ENCODE assay signal across 8 mouse cellular contexts in the genomic region with DNA sequence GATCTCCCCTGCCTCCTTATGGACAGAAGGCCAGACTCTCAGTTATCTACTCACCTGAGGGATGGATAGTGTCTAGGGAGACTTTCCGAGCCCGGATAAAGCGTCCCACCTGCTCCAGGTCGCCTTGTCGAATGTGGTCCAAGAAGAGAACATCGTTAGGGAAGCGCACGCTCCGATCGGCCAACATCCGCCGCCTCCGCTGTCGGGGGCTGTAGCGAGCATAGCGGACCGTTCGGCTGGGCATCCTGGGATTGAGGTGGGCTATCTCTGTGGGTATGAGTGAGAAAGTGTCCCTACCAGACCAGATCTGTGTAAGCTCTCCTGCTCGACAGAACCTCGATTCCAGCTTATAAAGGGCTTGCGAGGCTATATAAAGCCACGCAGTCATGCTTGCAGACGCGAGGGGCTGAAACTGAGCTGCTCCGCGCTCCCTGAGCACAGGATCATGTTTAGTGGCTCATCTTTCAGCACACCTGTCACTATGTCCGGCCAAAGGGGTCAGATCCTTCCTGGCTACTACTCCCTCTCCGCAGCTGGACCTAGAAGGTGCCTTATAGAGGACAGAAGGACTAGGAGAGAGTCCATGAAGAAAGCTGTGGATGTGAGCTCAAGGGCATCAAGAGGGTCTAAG. TPM values are rescaled to one million over a fixed set of nuclear protein-coding genes. Genes with fewer than 3 reads are reported as not detected.
A peak's percentile ranks its signal among the peaks of the same experiment; 100 is the strongest.
DNase-seq lines count a peak whose midpoint lies in the region; ATAC-seq and TF ChIP-seq lines count a peak whose summit lies in the region.

A gene (minus strand): TSS at position 323 of the 631 bp plus-strand sequence.

- no peak for TF ChIP-seq CTCF in C2C12 (IDR thresholded peaks at IDR 0.05; ENCODE audit: control insufficient read depth, insufficient read depth, insufficient read length)

- no peaks in the 10 kb centered on the region for H3K27me3 ChIP-seq in erythroblast, embryonic 14.5 days (ENCODE audit: control insufficient read depth)
- H3K27me3 ChIP-seq in C2C12 (ENCODE audit: control insufficient read depth, insufficient read depth, insufficient read length), result no peaks in the 10 kb centered on the region
- no peaks in the 10 kb centered on the region for H3K27me3 ChIP-seq in liver, embryonic 11.5 days (replicated peaks; ENCODE audit: control insufficient read depth, insufficient read depth, low read length)

- H3ac ChIP-seq in C2C12 (ENCODE audit: control insufficient read depth, insufficient read length, low read depth), result peak within 1 kb of the TSS; percentile 69

- 91% methylated on average over 28 of the region's 28 CpGs for WGBS in liver, embryonic 11.5 days

- no peak for ATAC-seq in erythroblast, adult 5-6 weeks (replicated peaks; ENCODE audit: low FRiP score, poor library complexity, severe bottlenecking)
- no peak for ATAC-seq in liver, embryonic 11.5 days (replicated peaks; ENCODE audit: low FRiP score)

- peak within 1 kb of the TSS; percentile 98 for H3K27ac ChIP-seq in liver, embryonic 11.5 days (ENCODE audit: low read depth, low read length)

- peak within 1 kb of the TSS; percentile 80 for H3K4me3 ChIP-seq in erythroblast, embryonic 14.5 days (replicated peaks)
- H3K4me3 ChIP-seq in C2C12 (ENCODE audit: insufficient read depth, poor library complexity, severe bottlenecking), result peak within 1 kb of the TSS; percentile 84
- peak within 1 kb of the TSS; percentile 96 for H3K4me3 ChIP-seq in liver, embryonic 11.5 days (ENCODE audit: low read depth, low read length)

- DNase-seq in gastrocnemius, adult 18-20 months (ENCODE audit: low spot score), result peak; percentile 85
- no peak for DNase-seq in liver, embryonic 11.5 days (ENCODE audit: low spot score)
- DNase-seq in frontal cortex, postnatal 36 days (ENCODE audit: low spot score in 2 of 2), result no peak
- DNase-seq in layer of hippocampus, adult 11-12 months (ENCODE audit: low spot score), result no peak
- DNase-seq in Muller cell, postnatal 12 days (ENCODE audit: inconsistent ontology term), result no peak

- peaks cover 27% of the 10 kb centered on the region for H3K79me2 ChIP-seq in C2C12 (ENCODE audit: control insufficient read depth, insufficient read depth)

- H3K79me3 ChIP-seq in C2C12 (ENCODE audit: low read depth), result peaks cover 1% of the 10 kb centered on the region

- peak within 1 kb of the TSS; percentile 97 for H3K9ac ChIP-seq in liver, embryonic 11.5 days (ENCODE audit: low read depth, low read length)

- H3K4me2 ChIP-seq in liver, embryonic 11.5 days, result peak within 1 kb of the TSS; percentile 94

- H3K4me1 ChIP-seq in erythroblast, embryonic 14.5 days (ENCODE audit: control insufficient read depth), result peaks cover 35% of the 10 kb centered on the region
- peaks cover 23% of the 10 kb centered on the region for H3K4me1 ChIP-seq in liver, embryonic 11.5 days (replicated peaks; ENCODE audit: control insufficient read depth, insufficient read depth, low read length)

- no peaks in the 10 kb centered on the region for H3K9me3 ChIP-seq in erythroblast, embryonic 14.5 days (ENCODE audit: control insufficient read depth, low read length)
- no peaks in the 10 kb centered on the region for H3K9me3 ChIP-seq in liver, embryonic 11.5 days (ENCODE audit: control insufficient read depth, low read length)

- no peaks in the 10 kb centered on the region for H3K36me3 ChIP-seq in erythroblast, embryonic 14.5 days (ENCODE audit: control insufficient read depth)
- H3K36me3 ChIP-seq in C2C12 (ENCODE audit: control insufficient read depth, insufficient read depth), result no peaks in the 10 kb centered on the region
- no peaks in the 10 kb centered on the region for H3K36me3 ChIP-seq in liver, embryonic 11.5 days (ENCODE audit: control insufficient read depth, insufficient read depth, low read length)

TF ChIP-seq in C2C12, 6 proteins besides CTCF, POLR2A, EP300 and RAD21:
- TF ChIP-seq MAX (IDR thresholded peaks at IDR 0.05), result no peak
- no peak for TF ChIP-seq CEBPB (IDR thresholded peaks at IDR 0.05; ENCODE audit: low read depth)
- TF ChIP-seq FOSL1 (IDR thresholded peaks at IDR 0.05; ENCODE audit: insufficient read depth, low read length, poor library complexity, severe bottlenecking), result no peak
TF ChIP-seq in C2C12: peak in this region for 0.

RNA-seq across cellular contexts. Expression of the gene that starts here (rescaled TPM):
- 0.05 TPM in 1 of 2 replicates, not detected in the other for polyA plus RNA-seq in erythroblast, embryonic 14.5 days (2012)
- total RNA-seq in erythroblast, adult 5-6 weeks (2015; ENCODE audit: low replicate concordance), result not detected in 2 replicates
- total RNA-seq in erythroblast, adult 5-6 weeks (2017; ENCODE audit: low replicate concordance), result not detected in 2 replicates
- polyA plus RNA-seq in C2C12 (2012; fragmentation: generic; extraction: Trizol), result 0.12 TPM
- total RNA-seq in gastrocnemius, adult 18-20 months (2021), result 100 to 1,000 TPM; 140 to 577 TPM
- not detected in 2 replicates for polyA plus RNA-seq in liver, embryonic 11.5 days (2014; fragmentation: Nextera tagmentation; extraction: Ambion mirVana)

Comparison
In these comparisons a context has a peak if more than half of its experiments do, and no peak if none do; other contexts are left out.
1. RNA of the gene that starts here (total RNA-seq): 140 to 577 TPM in gastrocnemius, adult 18-20 months; not detected in erythroblast, adult 5-6 weeks; every median in the first group is over 100 times any median in the second.
2. Peak in every context shown above with its lines, with median percentiles within 50 percentile points of each other: H3K4me3 ChIP-seq.